Mouse (Mus musculus) liver, embryonic 14.5 days (tissue): ENCODE data around the gene Atp8a2. TPM values are rescaled to one million over a fixed set of nuclear protein-coding genes. Genes with fewer than 3 reads are reported as not detected.
A peak's percentile ranks its signal among the peaks of the same experiment; 100 is the strongest.

ENCODE experiments used
- ATAC-seq: fragments of 200-750 bp; cut with Nextera tagmentation; 2 replicates; pipeline ENCODE4 v1.8.0; 2017; ENCODE audit warnings: moderate number of reproducible peaks, mild to moderate bottlenecking, moderate library complexity; ENCODE audit not compliant: insufficient read depth
- DNase-seq, 3 experiments: peaks; one replicate each; pipeline ENCODE4 v3.0.0-alpha.2; 2012 to 2013; ENCODE audit warnings: low read depth in 3 of 3, low spot score in 3 of 3
- H3K27ac ChIP-seq: fragments of 300-500 bp; sonication (generic); 2 replicates; pipeline ENCODE4 v1.5.1; 2014; ENCODE audit warnings: moderate library complexity, mild to moderate bottlenecking, control low read depth, inconsistent platforms
- H3K27me3 ChIP-seq: fragments of 300-500 bp; sonication (generic); 2 replicates; pipeline ENCODE4 v1.6.1; 2014; ENCODE audit warnings: mild to moderate bottlenecking, low read length, moderate library complexity; ENCODE audit not compliant: control insufficient read depth, insufficient read depth
- H3K36me3 ChIP-seq: fragments of 300-500 bp; sonication (generic); replicated peaks from 2 replicates; pipeline ENCODE4 v1.6.1; 2014; ENCODE audit warnings: low read depth; ENCODE audit not compliant: control insufficient read depth, insufficient read depth
- H3K4me1 ChIP-seq, 2 experiments: fragments of 200-500 bp in 1 of 2; fragments of 300-500 bp in 1 of 2; sonication (generic) in 1 of 2; replicated peaks; 2 replicates each; pipeline ENCODE4 v1.6.1; 2012 to 2014; ENCODE audit warnings: antibody characterized with exemption in 1 of 2, inconsistent platforms in 1 of 2, low read length in 1 of 2; ENCODE audit not compliant: control insufficient read depth in 2 of 2, insufficient read depth in 2 of 2
- H3K4me2 ChIP-seq: fragments of 300-500 bp; sonication (generic); 2 replicates; pipeline ENCODE4 v1.6.1; 2014; ENCODE audit warnings: low read depth, mild to moderate bottlenecking, control low read depth, moderate library complexity
- H3K4me3 ChIP-seq, 2 experiments: fragments of 200-500 bp in 1 of 2; fragments of 300-500 bp in 1 of 2; sonication (generic) in 1 of 2; 2 replicates each; pipeline ENCODE4 v1.5.1; 2012 to 2014; ENCODE audit warnings: low read depth in 2 of 2, low read length in 2 of 2, mild to moderate bottlenecking in 2 of 2, control low read depth in 1 of 2, inconsistent platforms in 1 of 2, moderate library complexity in 1 of 2; ENCODE audit not compliant: insufficient read depth in 1 of 2
- H3K9ac ChIP-seq: fragments of 300-500 bp; sonication (generic); replicated peaks from 2 replicates; pipeline ENCODE4 v1.6.1; 2014; ENCODE audit warnings: mild to moderate bottlenecking, control low read depth, moderate library complexity
- H3K9me3 ChIP-seq: fragments of 300-500 bp; sonication (generic); 2 replicates; pipeline ENCODE4 v1.6.1; 2016; ENCODE audit warnings: low read length, mixed read lengths; ENCODE audit not compliant: control insufficient read depth
- CTCF ChIP-seq: IDR thresholded peaks from 2 replicates; pipeline ENCODE4 v1.5.1; 2016; ENCODE audit warnings: antibody characterized with exemption, low read depth, control low read depth
- EP300 ChIP-seq: IDR thresholded peaks from 2 replicates; pipeline ENCODE4 v1.6.1; 2016; ENCODE audit warnings: antibody characterized with exemption, low read depth
- WGBS: fragments of 180-500 bp; shearing (Covaris S2); extraction: QIAGEN DNeasy Blood & Tissue Kit; methylation state at CpG from one replicate; pipeline ENCODE4 v1.1.7; 2014; ENCODE audit not compliant: insufficient replicate concordance; 5-methylcytosine and 5-hydroxymethylcytosine counted together
- polyA plus RNA-seq, 2 experiments: library from polyadenylated mRNA; depleted of rRNA in 1 of 2; stranded (reverse) in 1 of 2; unstranded in 1 of 2; fragments of >200 nt; fragmentation: Nextera tagmentation in 1 of 2; extraction: Ambion mirVana in 1 of 2; gene quantifications; 2 replicates each; pipeline versions ENCODE4 v1.2.1 to v1.2.3; 2012 to 2014

The Atp8a2 gene
- polyA plus RNA-seq, 2 experiments, result 0.51 to 1.8 TPM

GRCm38 (mm10) chr14:60001801-60002200 is 195.2 kb downstream of the Atp8a2 start:
- Histone ChIP-seq H3K9ac (no peak overlapping the region), H3K4me1 (no peaks in the 10 kb centered on the region), H3K9me3 (no peaks in the 10 kb centered on the region), H3K4me2 (no peak overlapping the region), H3K36me3 (no peaks in the 10 kb centered on the region), H3K4me3 (no peak overlapping the region), H3K27me3 (no peaks in the 10 kb centered on the region), H3K27ac (no peak overlapping the region)
- WGBS, result 56% methylated on average over 1 of the region's 1 CpGs
- ATAC-seq (no peak), DNase-seq (no peak)
- TF ChIP-seq CTCF, result no peak
- no peak for TF ChIP-seq EP300

- H3K27ac ChIP-seq, result no peak overlapping the region
- DNase-seq (no peak), ATAC-seq (no peak)
- H3K36me3 ChIP-seq, result no peaks in the 10 kb centered on the region
- no peak overlapping the region for H3K4me2 ChIP-seq
- WGBS, result 49% methylated on average over 5 of the region's 5 CpGs
- no peaks in the 10 kb centered on the region for H3K9me3 ChIP-seq
- H3K4me3 ChIP-seq, result no peak overlapping the region
- H3K27me3 ChIP-seq, result no peaks in the 10 kb centered on the region
- TF ChIP-seq EP300 (no peak), CTCF (peak; percentile 41; the same call in 1 of the 2 replicates)
- H3K4me1 ChIP-seq, result no peaks in the 10 kb centered on the region
- H3K9ac ChIP-seq, result no peak overlapping the region
These were observed 208.1 kb downstream of the Atp8a2 start for GRCm38 (mm10) chr14:59988860-59989259.

GRCm38 (mm10) chr14:59987975-59988374 is 209.0 kb downstream of the Atp8a2 start:
- no peak overlapping the region for H3K4me2 ChIP-seq
- no peak overlapping the region for H3K27ac ChIP-seq
- TF ChIP-seq CTCF (no peak), EP300 (no peak)
- H3K27me3 ChIP-seq, result no peaks in the 10 kb centered on the region
- DNase-seq (no peak), ATAC-seq (no peak)
- no peaks in the 10 kb centered on the region for H3K36me3 ChIP-seq
- no peak overlapping the region for H3K9ac ChIP-seq
- 66% methylated on average over 3 of the region's 3 CpGs for WGBS
- H3K4me3 ChIP-seq, result no peak overlapping the region
- H3K4me1 ChIP-seq, result no peaks in the 10 kb centered on the region
- H3K9me3 ChIP-seq, result no peaks in the 10 kb centered on the region

- no peaks in the 10 kb centered on the region for H3K27me3 ChIP-seq
- TF ChIP-seq CTCF, result no peak
- TF ChIP-seq EP300, result no peak
- H3K4me2 ChIP-seq, result no peak overlapping the region
- H3K9ac ChIP-seq, result no peak overlapping the region
- ATAC-seq (no peak), DNase-seq (no peak)
- H3K4me1 ChIP-seq, result no peaks in the 10 kb centered on the region
- H3K4me3 ChIP-seq, result no peak overlapping the region
- H3K27ac ChIP-seq, result no peak overlapping the region
- H3K36me3 ChIP-seq, result no peaks in the 10 kb centered on the region
- H3K9me3 ChIP-seq, result no peaks in the 10 kb centered on the region
- WGBS, result 26% methylated on average over 2 of the region's 2 CpGs
These were observed 219.0 kb downstream of the Atp8a2 start for GRCm38 (mm10) chr14:59978007-59978406.

GRCm38 (mm10) chr14:59971221-59971730 is 225.7 kb downstream of the Atp8a2 start:
- Histone ChIP-seq H3K36me3 (no peaks in the 10 kb centered on the region), H3K27me3 (no peaks in the 10 kb centered on the region), H3K27ac (no peak overlapping the region), H3K4me3 (no peak overlapping the region), H3K4me1 (no peaks in the 10 kb centered on the region; a peak in 1 of 4 replicates), H3K9ac (no peak overlapping the region), H3K9me3 (no peaks in the 10 kb centered on the region), H3K4me2 (no peak overlapping the region)
- ATAC-seq (no peak), DNase-seq (no peak)
- WGBS, result 64% methylated on average over 5 of the region's 5 CpGs
- TF ChIP-seq EP300 (no peak), CTCF (no peak)
